Mouse (Mus musculus): ENCODE measurements around the gene Slc31a2. TPM values are rescaled to one million over a fixed set of nuclear protein-coding genes. Genes with fewer than 3 reads are reported as not detected.
A peak's percentile ranks its signal among the peaks of the same experiment; 100 is the strongest.

Slc31a2 gene
- polyA plus RNA-seq, 2 experiments, result 2.9 to 4.1 TPM

GRCm38 (mm10) chr4:62286257-62286991, 24.1 kb downstream of the Slc31a2 start:
- Histone ChIP-seq H3K27ac (no peak overlapping the region), H3K36me3 (replicated peaks; ENCODE audit: control insufficient read depth, insufficient read depth, low read depth) (no peaks in the 10 kb centered on the region), H3K4me1 (replicated peaks; ENCODE audit: control insufficient read depth in 2 of 2, insufficient read depth in 2 of 2, low read length in 1 of 2) (peaks cover 0 to 5% of the 10 kb centered on the region in 2 experiments; a peak in 1 of 4 replicates), H3K4me2 (ENCODE audit: low read depth) (peak overlapping the region; percentile 79), H3K4me3 (ENCODE audit: insufficient read depth in 1 of 2, low read depth in 2 of 2, low read length in 2 of 2) (peak overlapping the region; percentile 58 to 65), H3K9me3 (ENCODE audit: control insufficient read depth, low read length) (no peaks in the 10 kb centered on the region), H3K9ac (replicated peaks) (peak overlapping the region; percentile 53), H3K27me3 (ENCODE audit: control insufficient read depth, insufficient read depth, low read length) (no peaks in the 10 kb centered on the region; the same call in 1 of the 2 replicates)
- peak; percentile 20 to 39 (median 23) for DNase-seq (ENCODE audit: low read depth in 3 of 3, low spot score in 3 of 3)
- no peak for TF ChIP-seq CTCF (IDR thresholded peaks at IDR 0.05; ENCODE audit: low read depth)
- no peak for TF ChIP-seq EP300 (IDR thresholded peaks at IDR 0.05; ENCODE audit: low read depth)
- peak; percentile 81 for ATAC-seq (ENCODE audit: insufficient read depth)
- 1% methylated on average over 55 of the region's 55 CpGs for WGBS (ENCODE audit: insufficient replicate concordance)

- 3% methylated on average over 12 of the region's 12 CpGs for WGBS (ENCODE audit: insufficient replicate concordance)
- no peak for ATAC-seq (ENCODE audit: insufficient read depth)
Observed at GRCm38 (mm10) chr4:62286992-62287900, 24.9 kb downstream of the Slc31a2 start.

GRCm38 (mm10) chr4:62289226-62289625, 26.9 kb downstream of the Slc31a2 start:
- no peak overlapping the region for H3K4me2 ChIP-seq (ENCODE audit: low read depth)
- 73% methylated on average over 7 of the region's 7 CpGs for WGBS (ENCODE audit: insufficient replicate concordance)

More at GRCm38 (mm10) chr4:62286992-62287900, 24.9 kb downstream of the Slc31a2 start:
- Histone ChIP-seq H3K9ac (replicated peaks) (no peak overlapping the region), H3K27ac (no peak overlapping the region), H3K4me3 (ENCODE audit: insufficient read depth in 1 of 2, low read depth in 2 of 2, low read length in 2 of 2) (peak overlapping the region; percentile 28 to 65; a peak in 3 of 4 replicates), H3K9me3 (ENCODE audit: control insufficient read depth, low read length) (no peaks in the 10 kb centered on the region), H3K4me2 (ENCODE audit: low read depth) (peak overlapping the region; percentile 79), H3K36me3 (replicated peaks; ENCODE audit: control insufficient read depth, insufficient read depth, low read depth) (no peaks in the 10 kb centered on the region), H3K4me1 (replicated peaks; ENCODE audit: control insufficient read depth in 2 of 2, insufficient read depth in 2 of 2, low read length in 1 of 2) (peaks cover 0 to 5% of the 10 kb centered on the region in 2 experiments; a peak in 1 of 4 replicates), H3K27me3 (ENCODE audit: control insufficient read depth, insufficient read depth, low read length) (no peaks in the 10 kb centered on the region; the same call in 1 of the 2 replicates)
- DNase-seq (ENCODE audit: low read depth in 3 of 3, low spot score in 3 of 3), result no peak
- TF ChIP-seq CTCF (IDR thresholded peaks at IDR 0.05; ENCODE audit: low read depth) (no peak), EP300 (IDR thresholded peaks at IDR 0.05; ENCODE audit: low read depth) (no peak)

GRCm38 (mm10) chr4:62290816-62291505, 28.6 kb downstream of the Slc31a2 start:
- Histone ChIP-seq H3K4me3 (ENCODE audit: insufficient read depth in 1 of 2, low read depth in 2 of 2, low read length in 2 of 2) (no peak overlapping the region), H3K36me3 (replicated peaks; ENCODE audit: control insufficient read depth, insufficient read depth, low read depth) (no peaks in the 10 kb centered on the region), H3K27ac (no peak overlapping the region), H3K9ac (replicated peaks) (no peak overlapping the region), H3K4me1 (replicated peaks; ENCODE audit: control insufficient read depth in 2 of 2, insufficient read depth in 2 of 2, low read length in 1 of 2) (peaks cover 0 to 4% of the 10 kb centered on the region in 2 experiments; a peak in 1 of 4 replicates), H3K9me3 (ENCODE audit: control insufficient read depth, low read length) (no peaks in the 10 kb centered on the region), H3K27me3 (ENCODE audit: control insufficient read depth, insufficient read depth, low read length) (no peaks in the 10 kb centered on the region; the same call in 1 of the 2 replicates), H3K4me2 (ENCODE audit: low read depth) (no peak overlapping the region)
- ATAC-seq (ENCODE audit: insufficient read depth), result no peak
- TF ChIP-seq EP300 (IDR thresholded peaks at IDR 0.05; ENCODE audit: low read depth) (no peak), CTCF (IDR thresholded peaks at IDR 0.05; ENCODE audit: low read depth) (no peak)
- DNase-seq (ENCODE audit: low read depth in 3 of 3, low spot score in 3 of 3), result peak in 1 of 3 experiments; percentile 6
- WGBS (ENCODE audit: insufficient replicate concordance), result 60% methylated on average over 9 of the region's 9 CpGs

More at GRCm38 (mm10) chr4:62289226-62289625, 26.9 kb downstream of the Slc31a2 start:
- no peak for DNase-seq (ENCODE audit: low read depth in 3 of 3, low spot score in 3 of 3)
- TF ChIP-seq CTCF (IDR thresholded peaks at IDR 0.05; ENCODE audit: low read depth) (no peak), EP300 (IDR thresholded peaks at IDR 0.05; ENCODE audit: low read depth) (no peak)
- H3K27ac ChIP-seq, result no peak overlapping the region
- no peak overlapping the region for H3K4me3 ChIP-seq (ENCODE audit: insufficient read depth in 1 of 2, low read depth in 2 of 2, low read length in 2 of 2)
- ATAC-seq (ENCODE audit: insufficient read depth), result no peak
- H3K9ac ChIP-seq (replicated peaks), result no peak overlapping the region
- peaks cover 0 to 5% of the 10 kb centered on the region in 2 experiments; a peak in 1 of 4 replicates for H3K4me1 ChIP-seq (replicated peaks; ENCODE audit: control insufficient read depth in 2 of 2, insufficient read depth in 2 of 2, low read length in 1 of 2)
- no peaks in the 10 kb centered on the region for H3K36me3 ChIP-seq (replicated peaks; ENCODE audit: control insufficient read depth, insufficient read depth, low read depth)
- H3K9me3 ChIP-seq (ENCODE audit: control insufficient read depth, low read length), result no peaks in the 10 kb centered on the region
- H3K27me3 ChIP-seq (ENCODE audit: control insufficient read depth, insufficient read depth, low read length), result no peaks in the 10 kb centered on the region; the same call in 1 of the 2 replicates
